Mouse (Mus musculus) C2C12 (cell line): ENCODE measurements at regions not wholly inside any gene's neighbourhood (a gene's known extent, or its start where the extent isn't known, plus 50 kb on each side); places are given as distances from the start of the nearest gene placed in this dataset.

ENCODE experiments used
- CTCF ChIP-seq: IDR thresholded peaks from one replicate; pipeline ENCODE4 v1.5.1; 2011; ENCODE audit not compliant: control insufficient read depth, insufficient read depth, insufficient read length
- MYOG ChIP-seq: IDR thresholded peaks from one replicate; pipeline ENCODE4 v1.6.1; 2011; ENCODE audit not compliant: control insufficient read depth, insufficient read length; ENCODE audit errors: extremely low read depth

DNA sequence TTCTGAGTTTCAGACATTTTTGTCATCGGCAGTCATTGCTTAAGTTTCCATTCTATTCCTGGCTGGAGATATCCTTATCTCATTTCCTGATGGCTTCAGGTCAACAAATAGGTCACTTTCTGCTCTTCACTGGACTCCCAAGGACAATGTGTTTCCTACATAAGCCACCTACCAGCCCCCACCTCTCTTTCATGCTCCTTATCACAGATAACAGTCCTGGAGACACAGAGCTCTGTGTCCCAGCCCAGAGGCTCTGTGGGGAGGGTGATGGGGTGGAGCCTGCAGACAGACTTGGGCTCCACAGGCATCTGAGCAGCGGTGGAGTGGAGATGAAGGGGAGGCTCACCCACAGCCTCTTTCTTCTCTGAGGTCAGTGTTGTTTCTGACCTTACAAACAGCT lies 148.8 kb upstream of the Gadl1 start:
- TF ChIP-seq CTCF (no peak), MYOG (no peak)
